Mouse (Mus musculus) layer of hippocampus, adult 11-12 months (tissue): Measurements from ENCODE around the gene Mdm4.

Experiments used
- DNase-seq: peaks from one replicate; pipeline ENCODE4 v3.0.0; 2022; ENCODE audit warnings: low spot score

Gene Mdm4

GRCm38 (mm10) chr1:133030461-133030860 lies at the start of gene Mdm4:
Gene Mdm4, minus strand, starts transcription at chr1:133030561.
- DNase-seq, result no peak

- no peak for DNase-seq
Observed at GRCm38 (mm10) chr1:133080079-133080561, 49.8 kb upstream of the Mdm4 start.

DNA sequence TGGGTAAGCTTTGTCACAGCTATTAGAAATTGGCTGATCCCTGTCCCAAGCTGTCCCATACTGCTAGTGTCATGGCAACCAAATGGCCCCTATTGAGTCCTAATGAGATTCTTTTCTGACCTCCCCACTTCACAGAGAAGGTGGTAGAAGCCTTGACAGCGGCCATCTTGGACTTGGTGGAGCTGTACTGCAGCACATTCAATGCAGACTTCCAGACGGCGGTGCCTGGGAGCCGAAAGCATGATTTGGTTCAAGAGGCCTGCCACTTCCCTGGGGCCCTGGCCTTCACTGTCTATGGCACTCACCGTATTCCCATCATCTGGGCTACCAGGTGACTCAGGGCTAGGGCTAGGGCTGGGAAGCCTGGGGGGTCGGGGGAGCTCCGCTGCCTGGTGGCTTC lies 49.1 kb upstream of the Mdm4 start:
- no peak for DNase-seq

- no peak for DNase-seq
Observed at GRCm38 (mm10) chr1:133078338-133078727, 48.0 kb upstream of the Mdm4 start.

DNA sequence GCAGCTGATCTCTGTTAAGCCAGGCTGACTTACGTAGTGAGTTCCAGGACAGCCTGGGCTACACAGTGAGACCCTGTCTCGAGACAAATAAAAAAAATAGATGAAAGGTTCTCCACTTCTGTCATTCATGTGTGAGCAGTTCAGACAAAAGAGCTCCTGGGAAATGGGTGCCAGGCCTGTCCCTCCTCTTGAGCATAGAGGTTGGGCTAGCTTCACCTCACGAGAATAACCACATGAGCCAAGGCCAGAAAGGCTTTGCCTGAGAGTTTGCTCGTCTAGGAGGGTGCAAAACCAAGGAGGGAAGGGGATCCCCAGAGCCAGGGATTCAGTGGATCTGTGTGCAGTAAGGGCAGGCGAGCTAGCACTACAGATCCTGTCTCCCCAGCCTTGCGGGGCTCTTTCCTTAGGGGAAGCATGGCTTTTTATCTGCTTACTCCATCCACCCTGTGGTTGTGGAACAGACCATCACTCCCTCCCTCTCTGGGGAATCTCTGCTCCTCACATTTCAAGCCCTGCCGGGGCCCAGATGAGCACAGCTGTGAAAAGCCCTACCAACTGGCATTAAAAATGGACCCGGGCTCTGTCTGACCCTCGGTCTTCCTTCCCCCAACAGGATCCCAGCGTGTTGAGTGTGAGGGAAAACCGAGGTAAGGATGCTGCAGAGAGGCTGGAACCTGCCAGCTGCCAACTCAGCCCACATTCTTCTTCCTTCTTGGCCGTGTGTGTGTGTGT lies 47.4 kb upstream of the Mdm4 start:
- DNase-seq, result no peak

GRCm38 (mm10) chr1:133076681-133077514 lies 46.5 kb upstream of the Mdm4 start:
- DNase-seq, result no peak

DNA sequence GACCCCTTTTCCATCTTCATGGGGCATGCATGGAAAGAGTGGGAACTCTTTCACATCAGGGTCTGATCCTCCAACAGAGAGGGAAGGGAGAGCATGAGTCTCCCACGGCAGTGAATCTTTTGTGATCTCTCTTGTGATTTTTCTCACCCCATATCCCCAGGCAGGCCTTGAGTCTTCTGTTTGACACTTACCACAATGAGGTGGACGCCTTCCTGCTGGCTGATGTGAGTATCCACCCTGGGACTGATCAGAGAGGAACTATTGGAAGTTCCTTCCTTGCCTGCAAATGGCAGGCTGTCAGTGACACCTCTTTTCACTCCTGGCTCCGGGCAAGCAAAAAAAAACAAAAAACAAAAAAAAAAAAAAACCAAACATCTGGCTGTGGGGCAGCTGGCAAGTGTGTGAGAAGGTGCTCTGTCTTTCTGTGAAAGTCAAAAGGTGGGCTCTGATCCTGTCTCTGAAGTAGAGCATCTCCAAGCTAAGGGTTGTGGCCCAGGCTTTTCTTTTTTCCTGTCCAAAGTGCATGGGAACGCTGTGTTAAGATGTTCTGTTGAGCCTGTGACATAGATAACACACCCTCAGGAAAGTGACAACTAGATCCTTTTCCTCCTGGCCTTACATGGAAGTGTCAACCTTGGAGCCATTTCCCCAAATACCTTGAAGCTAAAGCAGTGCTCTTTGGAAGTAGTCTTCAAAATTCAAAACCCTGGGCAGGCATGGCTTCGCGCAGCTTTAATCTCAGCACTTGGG lies 45.5 kb upstream of the Mdm4 start:
- DNase-seq, result no peak

DNA sequence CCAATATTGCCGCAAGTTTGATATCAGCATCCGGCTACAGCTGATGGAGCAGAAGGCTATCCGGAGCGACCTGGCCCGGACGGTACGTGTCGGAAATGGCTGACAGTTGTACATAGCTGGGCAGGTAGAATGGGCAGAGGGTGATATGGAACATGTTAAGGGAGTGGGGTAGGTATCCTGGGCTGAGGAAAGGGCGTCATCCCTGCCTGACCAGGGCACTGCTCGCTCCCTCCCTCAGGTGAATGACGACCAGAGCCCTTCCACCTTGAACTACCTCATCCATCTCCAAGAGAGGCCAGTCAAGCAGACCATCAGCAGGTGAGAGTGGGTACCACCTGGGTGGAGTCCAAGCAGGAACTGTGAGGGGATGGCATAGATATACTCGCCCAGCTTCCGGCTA lies 44.2 kb upstream of the Mdm4 start:
- DNase-seq, result no peak

GRCm38 (mm10) chr1:133073327-133073856 lies 43.0 kb upstream of the Mdm4 start:
- DNase-seq, result no peak

- DNase-seq, result peak; percentile 46
Observed at GRCm38 (mm10) chr1:133071666-133072381, 41.5 kb upstream of the Mdm4 start.

GRCm38 (mm10) chr1:133070157-133070556 lies 39.8 kb upstream of the Mdm4 start:
- no peak for DNase-seq

DNA sequence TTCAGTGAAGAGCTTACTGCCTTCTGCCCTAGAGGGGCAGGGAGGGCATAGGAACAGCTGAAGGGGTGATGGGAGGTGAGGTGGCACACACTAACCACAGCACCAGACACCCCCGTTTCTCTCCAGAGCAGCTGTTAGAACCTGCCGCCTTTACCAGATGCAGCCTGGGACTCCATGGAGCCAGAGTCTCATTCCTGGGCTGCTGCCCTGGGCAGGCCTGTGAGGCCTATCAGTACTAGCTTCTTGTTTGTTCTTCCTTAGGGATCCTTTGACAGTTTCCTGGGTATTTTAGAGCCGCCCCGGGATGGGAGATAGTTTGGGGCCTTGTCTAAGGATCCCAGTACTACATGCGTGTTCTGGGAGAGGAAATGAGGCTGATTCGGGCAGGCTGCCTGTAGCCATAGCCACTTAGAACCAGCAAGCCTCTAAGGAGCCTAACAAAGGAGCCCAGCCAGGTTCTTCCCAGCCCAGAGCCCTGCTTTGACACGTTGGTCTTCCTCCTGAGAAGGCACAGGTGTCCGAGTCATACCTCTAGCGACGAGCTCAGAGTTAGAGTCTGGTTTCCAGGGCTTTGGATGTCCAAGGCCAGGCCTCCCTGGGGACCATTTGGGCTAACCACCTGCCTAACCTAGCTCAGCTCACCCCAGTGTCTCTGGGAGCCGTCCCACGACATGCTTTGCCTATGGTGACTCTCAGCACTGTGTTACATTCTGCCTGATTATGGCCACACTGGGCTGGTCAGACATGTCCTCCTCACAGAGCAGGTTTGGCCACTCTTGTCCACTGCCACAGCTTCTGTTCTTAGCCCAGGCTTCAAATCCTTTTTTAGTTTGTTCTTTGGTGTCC lies 39.1 kb upstream of the Mdm4 start:
- DNase-seq, result no peak

GRCm38 (mm10) chr1:133068669-133069274 lies 38.4 kb upstream of the Mdm4 start:
- DNase-seq, result peak; percentile 73

GRCm38 (mm10) chr1:133068268-133068667 lies 37.9 kb upstream of the Mdm4 start:
- DNase-seq, result no peak

GRCm38 (mm10) chr1:133063164-133063563 lies 32.8 kb upstream of the Mdm4 start:
- no peak for DNase-seq

GRCm38 (mm10) chr1:133060681-133061080 lies 30.3 kb upstream of the Mdm4 start:
- no peak for DNase-seq

GRCm38 (mm10) chr1:133059592-133059991 lies 29.2 kb upstream of the Mdm4 start:
- no peak for DNase-seq

GRCm38 (mm10) chr1:133057345-133058034 lies 27.1 kb upstream of the Mdm4 start:
- DNase-seq, result no peak

- no peak for DNase-seq
Observed at GRCm38 (mm10) chr1:133054326-133054725, 24.0 kb upstream of the Mdm4 start.

DNA sequence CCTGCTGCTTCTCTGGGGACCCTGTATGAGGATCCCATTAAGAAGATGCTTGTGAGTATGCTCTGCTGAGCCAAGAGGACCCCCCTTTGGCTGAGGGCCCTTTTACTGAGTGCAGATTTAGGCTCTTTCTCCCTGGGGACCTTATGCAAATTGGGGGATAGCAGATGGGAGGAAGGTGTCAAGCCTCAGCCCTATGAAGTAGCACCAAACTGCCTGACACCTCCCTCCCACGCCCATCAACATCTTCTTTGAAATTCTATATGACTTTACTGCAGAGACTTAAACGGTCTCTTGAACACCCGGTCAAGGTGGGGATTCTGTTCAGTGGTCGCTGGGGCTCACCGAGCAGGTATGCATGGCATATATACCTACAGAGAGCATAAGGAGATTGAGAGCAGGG lies 22.7 kb upstream of the Mdm4 start:
- DNase-seq, result no peak
